Mouse (Mus musculus) CH12.LX (cell line): ENCODE data around the gene Prpsap2. TPM values are rescaled to one million over a fixed set of nuclear protein-coding genes. Genes with fewer than 3 reads are reported as not detected.

Experiments used
- DNase-seq: peaks from one replicate; pipeline ENCODE4 v3.0.0-alpha.2; 2013; ENCODE audit errors: extremely low read depth
- H3K27ac ChIP-seq: 2 replicates; pipeline ENCODE4 v1.5.1; 2012; ENCODE audit warnings: low read depth, mild to moderate bottlenecking, control low read depth, moderate library complexity; ENCODE audit not compliant: insufficient read depth
- H3K27me3 ChIP-seq: replicated peaks from 2 replicates; pipeline ENCODE3; 2012; ENCODE audit warnings: inconsistent platforms
- H3K36me3 ChIP-seq, 2 experiments: replicated peaks in 1 of 2; 2 replicates each; pipeline versions ENCODE3 to v1.6.1; 2012; ENCODE audit warnings: inconsistent platforms in 1 of 2, low read length in 1 of 2, mild to moderate bottlenecking in 1 of 2, mixed read lengths in 1 of 2, moderate library complexity in 1 of 2; ENCODE audit not compliant: control insufficient read depth in 1 of 2, insufficient read depth in 1 of 2
- H3K4me1 ChIP-seq, 2 experiments: 2 replicates each; pipeline ENCODE4 v1.6.1; 2012; ENCODE audit warnings: inconsistent platforms in 1 of 2, moderate library complexity in 1 of 2; ENCODE audit not compliant: insufficient read depth in 2 of 2, control insufficient read depth in 1 of 2
- H3K4me2 ChIP-seq: 2 replicates; pipeline ENCODE4 v1.6.1; 2012; ENCODE audit warnings: low read depth, mild to moderate bottlenecking, control low read depth; ENCODE audit not compliant: poor library complexity, insufficient read depth, severe bottlenecking
- H3K4me3 ChIP-seq, 3 experiments: fragments of 150-350 bp in 1 of 3; sonication (generic) in 1 of 3; replicated peaks in 1 of 3; 2 replicates each; pipeline versions ENCODE3 to v1.5.1; 2011 to 2012; ENCODE audit warnings: low read depth in 2 of 3, low read length in 2 of 3, mild to moderate bottlenecking in 2 of 3, moderate library complexity in 2 of 3, control low read depth in 1 of 3, improper control_type of control experiment in 1 of 3, inconsistent platforms in 1 of 3, mixed read lengths in 1 of 3; ENCODE audit not compliant: poor library complexity in 1 of 3
- H3K79me2 ChIP-seq: replicated peaks from 2 replicates; pipeline ENCODE4 v1.6.1; 2012; ENCODE audit warnings: mild to moderate bottlenecking, moderate library complexity; ENCODE audit not compliant: control insufficient read depth, poor library complexity, insufficient read depth, severe bottlenecking; ENCODE audit errors: extremely low read depth
- H3K9ac ChIP-seq: 2 replicates; pipeline ENCODE4 v1.6.1; 2012; ENCODE audit warnings: low read depth, mild to moderate bottlenecking, control low read depth, moderate library complexity; ENCODE audit not compliant: insufficient read depth
- H3K9me3 ChIP-seq: replicated peaks from 2 replicates; pipeline ENCODE3; 2012; ENCODE audit warnings: low read length, inconsistent platforms, mixed read lengths
- BHLHE40 ChIP-seq: IDR thresholded peaks from 2 replicates; pipeline ENCODE4 v1.6.1; 2011; ENCODE audit warnings: mild to moderate bottlenecking, low read depth, low read length, improper control_type of control experiment
- CHD1 ChIP-seq: IDR thresholded peaks from 2 replicates; pipeline ENCODE4 v1.6.1; 2012; ENCODE audit warnings: low read depth, low read length, improper control_type of control experiment, inconsistent platforms
- CHD2 ChIP-seq: IDR thresholded peaks from 2 replicates; pipeline ENCODE4 v1.6.1; 2011; ENCODE audit warnings: low read length, improper control_type of control experiment
- CTCF ChIP-seq, 2 experiments: IDR thresholded peaks in 1 of 2; conservative IDR thresholded peaks in 1 of 2; 2 replicates each; pipeline ENCODE4 v1.5.1; 2011 to 2012; ENCODE audit warnings: low read depth in 2 of 2, low read length in 2 of 2, improper control_type of control experiment in 1 of 2, inconsistent platforms in 1 of 2, mild to moderate bottlenecking in 1 of 2, moderate library complexity in 1 of 2
- E2F4 ChIP-seq: IDR thresholded peaks from 2 replicates; pipeline ENCODE4 v1.6.1; 2011; ENCODE audit warnings: low read depth, low read length, improper control_type of control experiment; ENCODE audit not compliant: insufficient replicate concordance
- EP300 ChIP-seq: IDR thresholded peaks from 2 replicates; pipeline ENCODE4 v1.6.1; 2011; ENCODE audit warnings: low read length, improper control_type of control experiment
- ETS1 ChIP-seq: conservative IDR thresholded peaks from 2 replicates; pipeline ENCODE4 v1.6.1; 2012; ENCODE audit warnings: low read depth, mild to moderate bottlenecking, inconsistent platforms, low read length, improper control_type of control experiment, moderate library complexity
- IRF4 ChIP-seq: IDR thresholded peaks from 2 replicates; pipeline ENCODE4 v1.6.1; 2014; ENCODE audit warnings: low read depth, mild to moderate bottlenecking, inconsistent platforms, low read length, improper control_type of control experiment
- JUND ChIP-seq: conservative IDR thresholded peaks from 2 replicates; pipeline ENCODE4 v1.6.1; 2011; ENCODE audit warnings: low read depth, low read length, improper control_type of control experiment
- KAT2A ChIP-seq: IDR thresholded peaks from 2 replicates; pipeline ENCODE4 v1.6.1; 2012; ENCODE audit warnings: low read length, improper control_type of control experiment, inconsistent platforms; ENCODE audit not compliant: insufficient replicate concordance
- MAFK ChIP-seq: IDR thresholded peaks from 2 replicates; pipeline ENCODE4 v1.6.1; 2011; ENCODE audit warnings: low read length, improper control_type of control experiment; ENCODE audit not compliant: insufficient replicate concordance
- MAX ChIP-seq: IDR thresholded peaks from 2 replicates; pipeline ENCODE4 v1.6.1; 2011; ENCODE audit warnings: low read length, improper control_type of control experiment
- MEF2A ChIP-seq: IDR thresholded peaks from 2 replicates; pipeline ENCODE4 v1.6.1; 2014; ENCODE audit warnings: low read depth, mild to moderate bottlenecking, inconsistent platforms, low read length, improper control_type of control experiment, borderline replicate concordance
- MXI1 ChIP-seq: IDR thresholded peaks from 2 replicates; pipeline ENCODE4 v1.6.1; 2011; ENCODE audit warnings: mild to moderate bottlenecking, low read depth, low read length, improper control_type of control experiment
- NELFE ChIP-seq: IDR thresholded peaks from 2 replicates; pipeline ENCODE4 v1.6.1; 2011; ENCODE audit warnings: low read depth, low read length, improper control_type of control experiment
- PAX5 ChIP-seq: IDR thresholded peaks from 2 replicates; pipeline ENCODE4 v1.6.1; 2012; ENCODE audit warnings: low read length, inconsistent platforms, mixed read lengths
- POLR2A ChIP-seq: IDR thresholded peaks from 2 replicates; pipeline ENCODE4 v1.6.1; 2011; ENCODE audit warnings: low read depth, mild to moderate bottlenecking, improper control_type of control experiment, low read length
- POLR2AphosphoS2 ChIP-seq: IDR thresholded peaks from 2 replicates; pipeline ENCODE4 v1.6.1; 2011; ENCODE audit warnings: low read depth, low read length, improper control_type of control experiment
- RAD21 ChIP-seq: IDR thresholded peaks from 2 replicates; pipeline ENCODE4 v1.6.1; 2011; ENCODE audit warnings: low read depth, mild to moderate bottlenecking, low read length, improper control_type of control experiment, moderate library complexity
- RCOR1 ChIP-seq: conservative IDR thresholded peaks from 2 replicates; pipeline ENCODE4 v1.6.1; 2012; ENCODE audit warnings: low read depth, mild to moderate bottlenecking, inconsistent platforms, low read length, improper control_type of control experiment
- SIN3A ChIP-seq: IDR thresholded peaks from 2 replicates; pipeline ENCODE4 v1.6.1; 2012; ENCODE audit warnings: low read length, improper control_type of control experiment, inconsistent platforms
- TBP ChIP-seq: conservative IDR thresholded peaks from 2 replicates; pipeline ENCODE4 v1.6.1; 2011; ENCODE audit warnings: low read depth, low read length, improper control_type of control experiment
- TCF12 ChIP-seq: IDR thresholded peaks from 2 replicates; pipeline ENCODE4 v1.6.1; 2014; ENCODE audit warnings: low read depth, mild to moderate bottlenecking, inconsistent platforms, low read length, improper control_type of control experiment
- UBTF ChIP-seq: IDR thresholded peaks from 2 replicates; pipeline ENCODE4 v1.6.1; 2012; ENCODE audit warnings: low read depth, mild to moderate bottlenecking, inconsistent platforms, low read length, improper control_type of control experiment, moderate library complexity
- USF1 ChIP-seq: IDR thresholded peaks from 2 replicates; pipeline ENCODE4 v1.6.1; 2014; ENCODE audit warnings: low read depth, mild to moderate bottlenecking, inconsistent platforms, low read length, improper control_type of control experiment
- USF2 ChIP-seq: conservative IDR thresholded peaks from 2 replicates; pipeline ENCODE4 v1.6.1; 2011; ENCODE audit warnings: low read depth, low read length, improper control_type of control experiment
- ZC3H11A ChIP-seq: IDR thresholded peaks from 2 replicates; pipeline ENCODE4 v1.6.1; 2012; ENCODE audit warnings: low read depth, mild to moderate bottlenecking, inconsistent platforms, low read length, improper control_type of control experiment
- ZKSCAN1 ChIP-seq: IDR thresholded peaks from 2 replicates; pipeline ENCODE4 v1.6.1; 2012; ENCODE audit warnings: low read depth, inconsistent platforms, low read length, improper control_type of control experiment, borderline replicate concordance
- ZMIZ1 ChIP-seq: IDR thresholded peaks from 2 replicates; pipeline ENCODE4 v1.6.1; 2012; ENCODE audit warnings: low read depth, mild to moderate bottlenecking, inconsistent platforms, low read length, improper control_type of control experiment
- dilution Hi-C: fragments of 300-500 bp; cut with MboI; formaldehyde crosslinking; loops from 2 replicates; pipeline ENCODE4 v1.14.3; 2020; ENCODE audit warnings: low sequenced_read_pairs; ENCODE audit not compliant: extremely low pct_unique_long_range_greater_than_20kb, extremely low pct_ligation_motif_present
- in situ Hi-C: fragments of 300-500 bp; cut with MboI; formaldehyde crosslinking; loops from 3 replicates; pipeline ENCODE4 v1.14.3; 2019; ENCODE audit warnings: low sequenced_read_pairs, low pct_ligation_motif_present, low pct_unique_long_range_greater_than_20kb, mixed read lengths
- polyA plus RNA-seq: library from polyadenylated mRNA; unstranded; fragments of >175 nt; gene quantifications from 2 replicates; pipeline ENCODE4 v1.2.1, GENCODE M21; 2012; ENCODE audit warnings: low read depth; ENCODE audit not compliant: insufficient read length
- total RNA-seq, 2 experiments: library from RNA; depleted of rRNA; stranded (reverse); fragments of 300-350 nt in 1 of 2; fragments of >200 nt in 1 of 2; gene quantifications; 2 replicates each; pipeline ENCODE4 v1.2.3; 2012 to 2014

The Prpsap2 gene
- total and polyA plus RNA-seq, 3 experiments: 67.5 to 150 (median 85.6) TPM

GRCm38 (mm10) chr11:61719387-61719786, 42.5 kb downstream of the Prpsap2 start:
- no peaks in the 10 kb centered on the region for H3K79me2 ChIP-seq
- no peak overlapping the region for H3K4me2 ChIP-seq
- peaks cover 0 to 5% of the 10 kb centered on the region in 2 experiments for H3K36me3 ChIP-seq
- no peak overlapping the region for H3K4me3 ChIP-seq
- no peaks in the 10 kb centered on the region for H3K27me3 ChIP-seq
- H3K9ac ChIP-seq: no peak overlapping the region
- no peaks in the 10 kb centered on the region for H3K9me3 ChIP-seq
- H3K27ac ChIP-seq: no peak overlapping the region
- in situ Hi-C loops: loop anchor here (5.0 kb wide), 3 partner anchors 97 to 307 kb away; partner anchors contain the start of gene B9d1
- DNase-seq: no peak
- no peak for TF ChIP-seq TCF12
- no peak for TF ChIP-seq CTCF (conservative IDR thresholded peaks at IDR 0.05 in 1 of 2, IDR thresholded peaks at IDR 0.05 in 1 of 2; ENCODE audit: low read depth in 2 of 2, low read length in 2 of 2)
- TF ChIP-seq CHD2: no peak
- no peak for TF ChIP-seq RCOR1
- no peak for TF ChIP-seq RAD21
- no peak for TF ChIP-seq BHLHE40
- no peak for TF ChIP-seq CHD1
- no peak for TF ChIP-seq ETS1
- no peak for TF ChIP-seq MXI1
- no peak for TF ChIP-seq ZMIZ1
- no peak for TF ChIP-seq MEF2A
- TF ChIP-seq ZC3H11A: no peak
- TF ChIP-seq SIN3A: no peak
- TF ChIP-seq MAX: no peak
- no peak for TF ChIP-seq ZKSCAN1
- TF ChIP-seq JUND: no peak
- TF ChIP-seq, all 38 proteins: peak for 0
- peaks cover under 1 to 16% of the 10 kb centered on the region in 2 experiments; a peak in 3 of 4 replicates for H3K4me1 ChIP-seq
- dilution Hi-C loops: no loop called here

GRCm38 (mm10) chr11:61717990-61718389, 43.9 kb downstream of the Prpsap2 start:
- Histone ChIP-seq H3K4me3 (no peak overlapping the region), H3K36me3 (no peaks in the 10 kb centered on the region)

More at GRCm38 (mm10) chr11:61717990-61718389, 43.9 kb downstream of the Prpsap2 start:
- Histone ChIP-seq H3K9ac (no peak overlapping the region), H3K9me3 (no peaks in the 10 kb centered on the region), H3K27me3 (no peaks in the 10 kb centered on the region), H3K4me1 (peaks cover 14 to 30% of the 10 kb centered on the region in 2 experiments), H3K79me2 (no peaks in the 10 kb centered on the region), H3K4me2 (no peak overlapping the region), H3K27ac (no peak overlapping the region)
- no peak for DNase-seq
- in situ Hi-C loops (loop anchor here (5.0 kb wide), 3 partner anchors 96 to 306 kb away; partner anchors contain the start of gene B9d1), dilution Hi-C loops (no loop called here)
- no peak for TF ChIP-seq IRF4
- TF ChIP-seq EP300: no peak
- TF ChIP-seq BHLHE40: no peak
- no peak for TF ChIP-seq NELFE
- TF ChIP-seq PAX5: no peak
- no peak for TF ChIP-seq CTCF (conservative IDR thresholded peaks at IDR 0.05 in 1 of 2, IDR thresholded peaks at IDR 0.05 in 1 of 2; ENCODE audit: low read depth in 2 of 2, low read length in 2 of 2)
- no peak for TF ChIP-seq USF2
- TF ChIP-seq UBTF: no peak
- no peak for TF ChIP-seq MAX
- no peak for TF ChIP-seq TBP
- TF ChIP-seq USF1: no peak
- TF ChIP-seq POLR2A: no peak
- no peak for TF ChIP-seq MEF2A
- TF ChIP-seq RCOR1: no peak
- no peak for TF ChIP-seq MAFK
- TF ChIP-seq SIN3A: no peak
- no peak for TF ChIP-seq KAT2A
- no peak for TF ChIP-seq POLR2AphosphoS2
- TF ChIP-seq E2F4: no peak
- no peak for TF ChIP-seq CHD2
